Mouse (Mus musculus) liver, embryonic 14.5 days (tissue): ENCODE data around the gene Ccdc43. TPM values are rescaled to one million over a fixed set of nuclear protein-coding genes. Genes with fewer than 3 reads are reported as not detected.
A peak's percentile ranks its signal among the peaks of the same experiment; 100 is the strongest.

ENCODE experiments used
- ATAC-seq: fragments of 200-750 bp; cut with Nextera tagmentation; 2 replicates; pipeline ENCODE4 v1.8.0; 2017; ENCODE audit warnings: moderate number of reproducible peaks, mild to moderate bottlenecking, moderate library complexity; ENCODE audit not compliant: insufficient read depth
- DNase-seq, 3 experiments: peaks; one replicate each; pipeline ENCODE4 v3.0.0-alpha.2; 2012 to 2013; ENCODE audit warnings: low read depth in 3 of 3, low spot score in 3 of 3
- H3K27ac ChIP-seq: fragments of 300-500 bp; sonication (generic); 2 replicates; pipeline ENCODE4 v1.5.1; 2014; ENCODE audit warnings: moderate library complexity, mild to moderate bottlenecking, control low read depth, inconsistent platforms
- H3K27me3 ChIP-seq: fragments of 300-500 bp; sonication (generic); 2 replicates; pipeline ENCODE4 v1.6.1; 2014; ENCODE audit warnings: mild to moderate bottlenecking, low read length, moderate library complexity; ENCODE audit not compliant: control insufficient read depth, insufficient read depth
- H3K36me3 ChIP-seq: fragments of 300-500 bp; sonication (generic); replicated peaks from 2 replicates; pipeline ENCODE4 v1.6.1; 2014; ENCODE audit warnings: low read depth; ENCODE audit not compliant: control insufficient read depth, insufficient read depth
- H3K4me1 ChIP-seq, 2 experiments: fragments of 200-500 bp in 1 of 2; fragments of 300-500 bp in 1 of 2; sonication (generic) in 1 of 2; replicated peaks; 2 replicates each; pipeline ENCODE4 v1.6.1; 2012 to 2014; ENCODE audit warnings: antibody characterized with exemption in 1 of 2, inconsistent platforms in 1 of 2, low read length in 1 of 2; ENCODE audit not compliant: control insufficient read depth in 2 of 2, insufficient read depth in 2 of 2
- H3K4me2 ChIP-seq: fragments of 300-500 bp; sonication (generic); 2 replicates; pipeline ENCODE4 v1.6.1; 2014; ENCODE audit warnings: low read depth, mild to moderate bottlenecking, control low read depth, moderate library complexity
- H3K4me3 ChIP-seq, 2 experiments: fragments of 200-500 bp in 1 of 2; fragments of 300-500 bp in 1 of 2; sonication (generic) in 1 of 2; 2 replicates each; pipeline ENCODE4 v1.5.1; 2012 to 2014; ENCODE audit warnings: low read depth in 2 of 2, low read length in 2 of 2, mild to moderate bottlenecking in 2 of 2, control low read depth in 1 of 2, inconsistent platforms in 1 of 2, moderate library complexity in 1 of 2; ENCODE audit not compliant: insufficient read depth in 1 of 2
- H3K9ac ChIP-seq: fragments of 300-500 bp; sonication (generic); replicated peaks from 2 replicates; pipeline ENCODE4 v1.6.1; 2014; ENCODE audit warnings: mild to moderate bottlenecking, control low read depth, moderate library complexity
- H3K9me3 ChIP-seq: fragments of 300-500 bp; sonication (generic); 2 replicates; pipeline ENCODE4 v1.6.1; 2016; ENCODE audit warnings: low read length, mixed read lengths; ENCODE audit not compliant: control insufficient read depth
- CTCF ChIP-seq: IDR thresholded peaks from 2 replicates; pipeline ENCODE4 v1.5.1; 2016; ENCODE audit warnings: antibody characterized with exemption, low read depth, control low read depth
- EP300 ChIP-seq: IDR thresholded peaks from 2 replicates; pipeline ENCODE4 v1.6.1; 2016; ENCODE audit warnings: antibody characterized with exemption, low read depth
- WGBS: fragments of 180-500 bp; shearing (Covaris S2); extraction: QIAGEN DNeasy Blood & Tissue Kit; methylation state at CpG from one replicate; pipeline ENCODE4 v1.1.7; 2014; ENCODE audit not compliant: insufficient replicate concordance; 5-methylcytosine and 5-hydroxymethylcytosine counted together
- polyA plus RNA-seq, 2 experiments: library from polyadenylated mRNA; depleted of rRNA in 1 of 2; stranded (reverse) in 1 of 2; unstranded in 1 of 2; fragments of >200 nt; fragmentation: Nextera tagmentation in 1 of 2; extraction: Ambion mirVana in 1 of 2; gene quantifications; 2 replicates each; pipeline versions ENCODE4 v1.2.1 to v1.2.3; 2012 to 2014

The Ccdc43 gene
- polyA plus RNA-seq, 2 experiments = 7.1 to 14.1 TPM

- Histone ChIP-seq H3K27ac (no peak overlapping the region), H3K27me3 (no peaks in the 10 kb centered on the region), H3K36me3 (no peaks in the 10 kb centered on the region), H3K9ac (no peak overlapping the region), H3K4me3 (no peak overlapping the region), H3K9me3 (no peaks in the 10 kb centered on the region), H3K4me1 (no peaks in the 10 kb centered on the region), H3K4me2 (no peak overlapping the region)
- ATAC-seq (no peak), DNase-seq (no peak)
- 17% methylated on average over 4 of the region's 4 CpGs for WGBS
- TF ChIP-seq EP300 (no peak), CTCF (no peak)
Observed at GRCm38 (mm10) chr11:102656326-102656926, 41.2 kb downstream of the Ccdc43 start.

GRCm38 (mm10) chr11:102655888-102656287 lies 41.7 kb downstream of the Ccdc43 start:
- H3K9ac ChIP-seq = no peak overlapping the region
- H3K9me3 ChIP-seq = no peaks in the 10 kb centered on the region
- ATAC-seq (no peak), DNase-seq (no peak)
- no peak overlapping the region for H3K4me2 ChIP-seq
- H3K4me1 ChIP-seq = no peaks in the 10 kb centered on the region
- WGBS = 58% methylated on average over 8 of the region's 8 CpGs
- H3K27ac ChIP-seq = no peak overlapping the region
- no peaks in the 10 kb centered on the region for H3K36me3 ChIP-seq
- no peak overlapping the region for H3K4me3 ChIP-seq
- no peak for TF ChIP-seq EP300
- no peak for TF ChIP-seq CTCF
- no peaks in the 10 kb centered on the region for H3K27me3 ChIP-seq

- Histone ChIP-seq H3K9ac (no peak overlapping the region), H3K36me3 (no peaks in the 10 kb centered on the region), H3K27me3 (no peaks in the 10 kb centered on the region; the same call in 1 of the 2 replicates), H3K4me1 (no peaks in the 10 kb centered on the region), H3K27ac (no peak overlapping the region), H3K4me3 (no peak overlapping the region), H3K4me2 (no peak overlapping the region), H3K9me3 (no peaks in the 10 kb centered on the region)
- 50% methylated on average over 3 of the region's 3 CpGs for whole genome bisulfite sequencing
- ATAC-seq (no peak), DNase-seq (no peak)
- no peak for TF ChIP-seq EP300
- TF ChIP-seq CTCF = peak; percentile 35
Observed at GRCm38 (mm10) chr11:102652844-102653243, 44.7 kb downstream of the Ccdc43 start.

GRCm38 (mm10) chr11:102651381-102651780 lies 46.2 kb downstream of the Ccdc43 start:
- H3K4me2 ChIP-seq = no peak overlapping the region
- no peak overlapping the region for H3K27ac ChIP-seq
- no peaks in the 10 kb centered on the region; the same call in 1 of the 2 replicates for H3K27me3 ChIP-seq
- H3K36me3 ChIP-seq = no peaks in the 10 kb centered on the region
- H3K9me3 ChIP-seq = no peaks in the 10 kb centered on the region
- TF ChIP-seq CTCF = peak; percentile 83
- TF ChIP-seq EP300 = no peak
- H3K4me3 ChIP-seq = no peak overlapping the region
- H3K4me1 ChIP-seq = no peaks in the 10 kb centered on the region
- ATAC-seq = no peak
- peak; percentile 4 to 30 (median 17) for DNase-seq
- 6% methylated on average over 9 of the region's 9 CpGs for whole genome bisulfite sequencing
- no peak overlapping the region for H3K9ac ChIP-seq

- no peak overlapping the region for H3K4me3 ChIP-seq
- no peaks in the 10 kb centered on the region for H3K4me1 ChIP-seq
- 58% methylated on average over 12 of the region's 12 CpGs for WGBS
- no peak for DNase-seq
- H3K27me3 ChIP-seq = no peaks in the 10 kb centered on the region; the same call in 1 of the 2 replicates
- H3K4me2 ChIP-seq = no peak overlapping the region
- H3K36me3 ChIP-seq = no peaks in the 10 kb centered on the region
- TF ChIP-seq CTCF (no peak), EP300 (no peak)
- H3K27ac ChIP-seq = no peak overlapping the region
- no peaks in the 10 kb centered on the region for H3K9me3 ChIP-seq
- H3K9ac ChIP-seq = no peak overlapping the region
- no peak for ATAC-seq
Observed at GRCm38 (mm10) chr11:102647885-102648284, 49.7 kb downstream of the Ccdc43 start.
